Mouse (Mus musculus) layer of hippocampus, adult 2 months (tissue): Measurements from ENCODE around the gene Oxnad1. TPM values are rescaled to one million over a fixed set of nuclear protein-coding genes. Genes with fewer than 3 reads are reported as not detected.
A peak's percentile ranks its signal among the peaks of the same experiment; 100 is the strongest.
"Not testable (repeated sequence)": the region's sequence is repeated elsewhere in the genome, so short reads cannot be mapped to it uniquely, and the experiment has no call there.

Source experiments
- DNase-seq, 2 experiments: peaks; one replicate each; pipeline ENCODE4 v3.0.0; 2022; ENCODE audit warnings: low spot score in 2 of 2
- H3K27ac ChIP-seq: fragments of 200-600 bp; 2 replicates; pipeline ENCODE4 v1.8.1; 2022
- H3K4me3 ChIP-seq: fragments of 200-600 bp; 2 replicates; pipeline ENCODE4 v1.8.1; 2022; ENCODE audit warnings: mild to moderate bottlenecking
- CTCF ChIP-seq: fragments of 200-600 bp; conservative IDR thresholded peaks from 2 replicates; pipeline ENCODE4 v1.8.1; 2022; ENCODE audit warnings: antibody characterized with exemption, mild to moderate bottlenecking, moderate library complexity
- total RNA-seq, 2 experiments: library from RNA; stranded (reverse); gene quantifications; 2 replicates each; pipeline ENCODE4 v1.2.3; 2021

Oxnad1 gene
- total RNA-seq, 2 experiments from 2014 or later: 11.5 to 16.4 TPM

DNA sequence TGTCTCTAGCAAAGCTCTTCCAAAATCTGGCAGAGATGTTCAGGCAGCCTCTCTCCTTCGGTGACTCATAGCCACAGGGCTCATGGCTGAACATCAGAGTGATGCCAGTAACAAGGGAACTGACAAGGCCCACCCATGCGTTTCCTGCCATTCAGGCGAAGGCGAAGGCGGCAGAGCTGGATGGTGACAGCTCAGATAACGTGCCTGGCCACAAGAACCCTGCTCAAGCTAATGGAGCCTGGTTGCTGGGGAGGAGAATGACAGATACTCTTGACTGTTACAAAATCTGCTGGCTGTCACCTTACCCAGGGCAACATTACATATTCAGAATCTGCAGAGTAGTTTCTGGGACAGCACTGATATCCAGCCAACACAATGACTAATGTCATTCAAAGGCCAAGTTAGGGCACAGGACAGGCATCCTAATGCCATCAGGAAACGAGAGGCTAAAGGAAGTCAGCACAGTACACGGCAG is 11.9 kb upstream of the Oxnad1 start:
- peak; percentile 57 to 80 for DNase-seq
- no peak for TF ChIP-seq CTCF
- Histone ChIP-seq H3K4me3 (no peak overlapping the region), H3K27ac (peak overlapping the region; percentile 65)

DNA sequence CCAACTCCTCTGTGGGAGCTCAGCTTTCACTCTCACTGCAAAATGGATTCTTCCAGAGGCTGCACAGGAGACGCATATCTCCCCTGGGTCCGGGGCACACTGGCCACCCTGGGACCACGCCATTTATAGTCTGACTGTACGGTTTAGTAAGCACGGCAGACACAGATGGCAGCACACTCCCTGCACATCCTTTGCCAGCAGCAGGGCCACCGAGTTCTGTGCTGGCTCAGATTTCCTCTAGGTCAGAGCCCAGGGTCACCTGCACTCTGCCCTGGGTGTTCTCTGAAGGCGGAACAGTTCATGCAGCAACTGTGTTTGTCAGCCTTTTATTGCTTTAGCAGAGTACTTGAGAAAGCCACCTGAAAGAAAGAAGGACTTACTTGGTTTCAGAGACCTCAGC is 11.3 kb upstream of the Oxnad1 start:
- Histone ChIP-seq H3K4me3 (no peak overlapping the region), H3K27ac (peak overlapping the region; percentile 65; the same call in 1 of the 2 replicates)
- no peak for TF ChIP-seq CTCF
- DNase-seq: no peak

DNA sequence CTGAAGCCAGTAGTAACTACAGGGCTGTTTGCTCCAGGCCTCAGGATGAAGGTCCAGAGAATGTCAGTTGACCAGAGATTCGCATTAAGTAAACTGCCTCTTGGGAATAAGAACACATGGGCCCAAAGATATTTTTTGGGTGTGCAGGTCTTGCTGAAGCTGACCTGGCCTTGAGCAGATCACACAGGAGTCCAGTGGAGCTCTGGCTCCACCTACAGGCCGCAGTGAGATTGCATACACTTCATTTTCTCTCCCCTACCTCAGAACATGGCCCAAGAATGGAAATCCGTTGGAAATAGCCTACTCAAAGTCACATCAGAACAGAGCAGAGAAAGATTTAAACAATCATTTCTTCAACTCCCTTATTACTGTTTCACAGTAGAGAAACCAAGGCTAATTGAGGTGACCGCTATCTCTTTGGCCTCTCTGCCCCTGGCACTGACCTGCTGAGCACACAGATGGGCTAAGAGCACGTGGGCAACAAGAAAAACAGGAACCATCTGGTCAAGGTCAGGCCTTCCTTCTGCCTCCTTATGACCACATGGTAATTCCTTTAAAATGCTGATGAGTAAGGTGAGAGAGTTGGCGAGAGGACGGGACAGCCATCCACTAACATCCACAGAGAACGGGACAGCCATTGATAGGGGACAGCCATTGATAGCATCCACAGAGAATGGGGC is 8.1 kb upstream of the Oxnad1 start:
- H3K27ac ChIP-seq: no peak overlapping the region

DNA sequence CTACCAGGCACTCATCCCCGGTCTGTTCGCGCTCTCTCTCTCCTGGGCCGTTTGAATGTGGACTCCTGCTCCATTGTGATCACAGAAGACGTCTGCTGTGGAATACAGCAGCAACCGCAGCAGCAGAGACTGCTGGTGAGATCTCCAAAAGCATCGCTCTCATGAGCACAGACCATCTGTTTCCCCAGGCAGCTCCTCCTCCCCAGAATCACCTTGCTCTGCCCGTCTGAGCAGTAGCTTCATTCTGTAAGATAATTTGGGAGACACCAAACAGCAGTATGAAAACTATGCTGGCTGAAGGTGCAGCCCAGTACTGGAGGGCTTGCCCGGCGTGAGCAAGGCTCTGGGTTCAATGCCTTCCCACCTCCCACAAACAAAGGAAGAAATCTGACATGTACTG is 4.1 kb upstream of the Oxnad1 start:
- Histone ChIP-seq H3K27ac (no peak overlapping the region), H3K4me3 (no peak overlapping the region)
- no peak for DNase-seq
- no peak for TF ChIP-seq CTCF

More for the DNA sequence above, 8.1 kb upstream of the Oxnad1 start:
- peak; percentile 99 for TF ChIP-seq CTCF
- peak; percentile 29 to 71 for DNase-seq
- H3K4me3 ChIP-seq: no peak overlapping the region

DNA sequence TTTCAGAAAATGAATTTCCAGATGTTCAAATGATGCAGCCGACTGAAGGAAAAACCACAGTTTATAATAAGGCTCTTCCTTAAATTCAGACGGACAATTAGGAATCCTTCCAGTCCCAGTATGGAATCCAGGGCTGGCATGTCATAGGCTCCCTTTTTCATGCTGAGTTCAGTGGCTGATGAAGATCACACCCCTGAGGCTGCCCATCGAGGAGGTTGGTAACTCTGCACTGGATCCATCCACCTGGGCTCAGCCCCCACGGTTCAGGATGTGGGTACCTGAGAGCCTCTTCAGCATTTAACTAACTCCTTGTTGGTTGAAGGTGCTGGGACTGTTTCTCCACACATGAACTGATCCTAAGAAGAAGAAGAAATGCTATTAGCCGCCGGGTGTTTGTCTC is 2.3 kb upstream of the Oxnad1 start:
- H3K4me3 ChIP-seq: no peak overlapping the region
- DNase-seq: no peak

DNA sequence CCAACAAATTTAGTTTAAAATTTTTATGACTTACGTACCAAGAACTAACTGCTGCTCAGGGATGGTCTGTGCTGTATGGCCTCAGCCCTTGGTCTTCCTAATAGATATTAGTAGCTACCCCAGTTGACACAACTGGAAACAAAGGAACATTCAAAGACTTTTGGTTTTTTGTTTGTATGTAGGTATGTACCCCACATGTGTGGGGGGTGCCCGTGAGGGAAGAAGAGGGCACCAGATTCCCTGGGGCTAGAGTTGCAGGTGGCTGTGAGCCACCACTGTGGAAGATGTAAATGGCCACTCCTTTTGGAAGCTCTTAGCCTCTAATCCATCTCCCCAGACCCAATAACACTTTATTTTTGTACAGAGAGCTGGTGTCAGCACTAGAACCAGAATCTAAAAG is 1.7 kb upstream of the Oxnad1 start:
- no peak for TF ChIP-seq CTCF
- no peak overlapping the region for H3K4me3 ChIP-seq
- DNase-seq: no peak

More for the DNA sequence above, 2.3 kb upstream of the Oxnad1 start:
- no peak overlapping the region for H3K27ac ChIP-seq
- TF ChIP-seq CTCF: no peak

DNA sequence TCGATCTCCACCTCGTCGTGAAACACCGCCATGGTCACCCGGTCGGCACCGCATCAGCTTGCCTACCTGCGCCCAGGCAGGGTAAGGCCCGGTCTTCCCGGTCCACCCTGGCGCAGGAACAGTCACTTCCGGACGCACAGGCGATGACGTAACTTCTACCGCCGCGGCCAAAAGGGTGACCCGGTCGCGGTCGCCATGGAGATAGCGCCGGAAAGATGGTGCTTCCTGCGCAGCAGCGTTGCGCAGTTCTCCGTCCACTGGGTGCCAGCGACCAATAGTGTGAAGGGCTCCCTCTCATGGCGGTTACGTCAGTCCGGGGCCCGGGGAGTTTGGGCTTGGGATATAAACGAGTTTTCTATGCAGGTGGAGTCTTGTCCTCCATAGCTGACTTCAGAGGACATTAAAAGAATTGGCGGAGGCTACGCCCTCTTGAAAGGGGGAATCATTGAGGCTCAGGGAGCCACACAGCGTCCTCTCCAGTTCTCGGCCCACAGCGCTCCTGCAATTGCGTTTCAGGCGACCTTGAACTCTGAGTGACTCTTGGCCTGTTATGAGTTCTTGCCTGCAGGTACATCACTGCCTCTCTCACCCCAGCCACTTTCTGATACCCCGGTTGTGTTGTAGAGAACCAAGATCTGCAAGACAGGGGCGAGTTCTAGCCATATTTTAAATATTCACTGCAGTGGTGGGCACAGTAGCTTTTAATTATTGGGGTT is 470 bp downstream of the Oxnad1 start, which contains the start of gene Dph3:
TSS of gene Dph3 (minus strand) at position 244 of the 716 bp plus-strand sequence.
- Histone ChIP-seq H3K4me3 (peak within 1 kb of the TSS; percentile 71), H3K27ac (peak within 1 kb of the TSS; percentile 98)
- DNase-seq: peak; percentile 99
- TF ChIP-seq CTCF: peak; percentile 72

More for the DNA sequence above, 1.7 kb upstream of the Oxnad1 start:
- no peak overlapping the region for H3K27ac ChIP-seq

DNA sequence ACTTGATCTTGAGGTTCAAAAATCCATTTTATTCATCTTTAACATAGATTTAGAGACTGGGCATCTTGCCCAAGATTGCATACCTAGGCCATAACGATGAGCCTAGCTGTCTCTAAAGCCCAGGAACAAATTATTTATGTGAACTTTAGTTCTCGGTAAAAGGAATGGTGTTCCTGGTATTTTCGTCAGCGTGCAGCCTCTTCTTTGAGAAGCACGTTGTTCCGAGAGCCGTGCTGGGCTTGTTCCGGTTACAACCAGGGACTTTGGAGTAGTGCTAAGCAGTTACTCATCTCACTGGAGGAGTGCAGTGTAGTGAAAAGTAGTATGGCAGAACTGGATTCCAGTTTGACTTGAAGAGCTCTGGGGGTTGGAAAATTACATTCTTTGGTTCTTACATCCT is 1.1 kb downstream of the Oxnad1 start:
- no peak for TF ChIP-seq CTCF
- DNase-seq: no peak
- Histone ChIP-seq H3K27ac (peak overlapping the region; percentile 98), H3K4me3 (peak overlapping the region; percentile 71)

DNA sequence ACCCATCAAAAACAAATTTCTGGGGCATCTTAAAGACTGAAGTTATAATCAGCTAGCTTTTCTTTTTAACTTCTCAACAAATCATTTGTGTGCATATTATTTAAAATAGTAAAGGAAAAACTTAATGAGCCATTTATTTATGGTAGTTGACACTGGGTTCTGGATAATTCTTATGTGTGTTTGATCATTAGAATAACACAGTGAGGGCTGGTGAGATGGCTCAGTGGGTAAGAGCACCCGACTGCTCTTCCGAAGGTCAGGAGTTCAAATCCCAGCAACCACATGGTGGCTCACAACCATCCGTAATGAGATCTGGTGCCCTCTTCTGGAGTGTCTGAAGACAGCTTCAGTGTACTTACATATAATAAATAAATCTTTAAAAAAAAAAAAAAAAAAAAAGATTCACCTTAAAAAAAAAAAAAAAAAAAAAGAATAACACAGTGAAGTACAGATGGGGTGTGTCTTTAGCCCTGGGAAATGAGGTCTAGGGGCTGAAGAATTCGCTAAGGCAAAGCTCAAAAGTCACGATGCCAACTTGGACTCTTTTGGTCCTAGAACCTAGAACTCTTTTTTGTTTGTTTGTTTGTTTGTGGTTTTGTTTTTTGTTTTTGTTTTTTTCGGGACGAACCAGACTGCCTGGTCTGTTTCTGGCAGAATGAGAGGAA is 2.5 kb downstream of the Oxnad1 start:
- H3K27ac ChIP-seq, DNase-seq: not testable (repeated sequence)
- TF ChIP-seq CTCF: 0 out of 2 replicates have a peak, but pooled peaks have one; percentile 14

DNA sequence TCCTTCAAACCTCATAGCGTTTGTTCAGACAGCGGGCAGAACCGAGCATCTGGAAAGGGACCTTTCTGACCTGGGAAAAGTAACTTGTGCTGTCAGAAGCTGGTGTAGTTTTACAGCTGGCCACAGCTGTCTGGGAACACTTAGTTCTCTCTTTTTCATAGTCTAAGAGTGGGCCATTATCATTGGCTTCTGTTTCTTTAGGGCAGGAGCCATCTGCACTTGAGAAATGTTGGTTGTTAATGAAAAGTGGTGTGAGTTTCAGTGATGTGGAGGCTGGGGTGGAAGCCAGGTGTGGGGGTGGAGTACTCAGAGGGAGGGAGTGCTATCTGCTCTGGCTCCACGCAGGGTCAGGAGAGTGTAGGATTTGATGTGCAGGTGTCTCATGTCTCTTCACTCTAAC is 6.0 kb downstream of the Oxnad1 start:
- Histone ChIP-seq H3K4me3 (no peak overlapping the region), H3K27ac (no peak overlapping the region)
- DNase-seq: no peak
- no peak for TF ChIP-seq CTCF

More for the DNA sequence above, 2.5 kb downstream of the Oxnad1 start:
- H3K4me3 ChIP-seq: not testable (repeated sequence)

DNA sequence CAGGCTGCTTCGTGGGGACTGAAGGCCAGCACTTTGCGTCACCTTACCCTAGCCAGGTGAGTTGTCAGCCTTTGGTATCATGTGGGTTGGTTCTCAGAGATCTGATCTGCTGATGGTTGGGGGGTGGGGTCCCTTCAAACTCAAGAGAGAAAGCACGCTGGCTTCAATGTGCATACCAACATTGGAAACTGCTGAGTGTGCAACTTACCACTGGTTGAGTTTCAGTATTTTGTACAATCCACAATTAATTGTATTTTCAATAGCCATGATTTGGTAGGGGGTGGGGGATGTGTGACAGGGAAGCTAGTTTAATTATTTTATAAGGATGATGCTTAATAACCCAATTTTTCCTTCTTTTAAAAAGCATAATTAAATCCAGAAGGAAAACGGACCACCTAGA is 6.5 kb downstream of the Oxnad1 start:
- H3K27ac ChIP-seq: no peak overlapping the region
- no peak for TF ChIP-seq CTCF
- no peak for DNase-seq
- no peak overlapping the region for H3K4me3 ChIP-seq

DNA sequence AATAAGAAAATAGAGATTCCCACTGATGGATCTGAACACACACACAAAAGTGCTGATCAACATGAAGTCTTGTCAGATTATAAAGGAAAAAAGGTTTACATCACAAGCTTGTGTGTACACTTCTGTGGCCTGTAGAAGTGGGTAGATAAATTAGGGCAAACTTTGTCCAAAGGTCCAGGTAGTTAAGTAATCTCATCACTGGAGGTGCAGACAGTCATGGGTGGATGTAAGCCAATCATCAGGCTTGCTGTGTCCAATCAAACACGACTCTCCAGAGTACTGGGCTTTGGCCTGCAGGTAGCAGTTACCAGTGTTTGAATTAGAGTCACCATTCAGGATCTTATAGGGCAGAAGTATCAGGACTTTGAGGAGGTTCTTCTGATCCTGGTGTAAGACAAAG is 7.8 kb downstream of the Oxnad1 start:
- TF ChIP-seq CTCF: no peak
- no peak for DNase-seq
- Histone ChIP-seq H3K4me3 (no peak overlapping the region), H3K27ac (no peak overlapping the region)

DNA sequence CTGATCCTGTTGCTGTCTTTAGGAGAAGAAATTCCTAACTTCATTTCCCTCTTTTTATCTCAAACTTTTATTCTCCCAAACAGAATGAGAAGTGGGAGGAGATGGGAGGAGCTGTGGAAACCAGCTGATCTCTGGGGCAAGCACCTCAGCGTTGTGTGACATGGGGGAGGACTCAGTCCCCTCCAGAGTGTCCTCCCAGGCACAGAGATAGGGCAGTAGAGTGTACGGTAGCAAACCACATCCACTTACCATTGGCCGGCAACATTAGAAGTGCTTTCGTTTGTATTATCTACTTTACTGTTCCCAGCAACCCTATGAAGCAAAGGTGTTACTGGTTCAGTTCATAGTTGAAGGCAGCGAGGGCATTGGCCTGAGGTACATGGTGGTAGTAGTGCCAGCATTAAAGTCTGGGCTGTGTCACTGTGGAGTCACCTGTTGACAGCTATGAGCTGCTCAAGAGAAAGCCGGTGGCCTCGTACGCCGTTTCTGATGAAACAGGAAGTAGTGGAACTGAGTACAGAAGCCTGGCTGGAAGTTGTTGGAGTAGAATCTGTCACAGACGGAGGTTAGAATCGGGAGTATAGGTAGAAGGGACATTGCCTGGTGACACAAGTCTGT is 8.4 kb downstream of the Oxnad1 start:
- no peak for TF ChIP-seq CTCF
- no peak overlapping the region for H3K4me3 ChIP-seq
- H3K27ac ChIP-seq: no peak overlapping the region
- DNase-seq: no peak
